Mouse (Mus musculus) kidney, postnatal 25 days (tissue): ENCODE measurements around the gene Fgfr2.

Source experiments
- DNase-seq, 2 experiments: peaks; one replicate each; pipeline ENCODE4 v3.0.0; 2021; ENCODE audit warnings: mixed read lengths in 2 of 2

The Fgfr2 gene

GRCm38 (mm10) chr7:130847164-130847718, 2275.9 kb downstream of the Fgfr2 start:
- no peak for DNase-seq

GRCm38 (mm10) chr7:130839380-130840100, 2283.6 kb downstream of the Fgfr2 start:
- no peak for DNase-seq

GRCm38 (mm10) chr7:130838658-130839025, 2284.5 kb downstream of the Fgfr2 start:
- no peak for DNase-seq

- peak; percentile 86 to 95 for DNase-seq
These were observed 2285.1 kb downstream of the Fgfr2 start for GRCm38 (mm10) chr7:130837941-130838657.

GRCm38 (mm10) chr7:130836066-130836465, 2287.1 kb downstream of the Fgfr2 start:
- DNase-seq, result peak; percentile 34 to 73

- DNase-seq, result peak; percentile 78 to 80
These were observed 2287.9 kb downstream of the Fgfr2 start for GRCm38 (mm10) chr7:130834958-130835861.

- DNase-seq, result peak; percentile 46 to 57
These were observed 2288.9 kb downstream of the Fgfr2 start for GRCm38 (mm10) chr7:130834299-130834698.

GRCm38 (mm10) chr7:130831586-130831985, 2291.6 kb downstream of the Fgfr2 start:
- DNase-seq, result peak; percentile 81 to 89

- DNase-seq, result no peak
These were observed 2294.7 kb downstream of the Fgfr2 start for GRCm38 (mm10) chr7:130828475-130828874.

- DNase-seq, result no peak
These were observed 2295.2 kb downstream of the Fgfr2 start for GRCm38 (mm10) chr7:130827844-130828403.

- peak; percentile 59 to 81 for DNase-seq
These were observed 2295.7 kb downstream of the Fgfr2 start for GRCm38 (mm10) chr7:130827431-130827830.

GRCm38 (mm10) chr7:130826343-130826742, 2296.8 kb downstream of the Fgfr2 start:
- no peak for DNase-seq

GRCm38 (mm10) chr7:130823992-130824391, 2299.2 kb downstream of the Fgfr2 start:
- DNase-seq, result no peak

GRCm38 (mm10) chr7:130819624-130820023, 2303.5 kb downstream of the Fgfr2 start:
- peak in 1 of 2 experiments; percentile 30 for DNase-seq

GRCm38 (mm10) chr7:130818813-130819212, 2304.3 kb downstream of the Fgfr2 start:
- no peak for DNase-seq

GRCm38 (mm10) chr7:130816243-130816642, 2306.9 kb downstream of the Fgfr2 start:
- DNase-seq, result no peak

- no peak for DNase-seq
These were observed 2307.5 kb downstream of the Fgfr2 start for GRCm38 (mm10) chr7:130815601-130816000.

- DNase-seq, result no peak
These were observed 2310.7 kb downstream of the Fgfr2 start for GRCm38 (mm10) chr7:130812407-130812806.

GRCm38 (mm10) chr7:130810238-130810637, 2312.9 kb downstream of the Fgfr2 start:
- no peak for DNase-seq

- DNase-seq, result no peak
These were observed 2314.5 kb downstream of the Fgfr2 start for GRCm38 (mm10) chr7:130808694-130809093.

GRCm38 (mm10) chr7:130807749-130808148, 2315.4 kb downstream of the Fgfr2 start:
- DNase-seq, result peak; percentile 33 to 57

- DNase-seq, result peak; percentile 49 to 80
These were observed 2318.2 kb downstream of the Fgfr2 start for GRCm38 (mm10) chr7:130804991-130805390.
